Mouse (Mus musculus) neural tube, embryonic 11.5 days (tissue): ENCODE results near the gene Gm40460. TPM values are rescaled to one million over a fixed set of nuclear protein-coding genes. Genes with fewer than 3 reads are reported as not detected.
"Not testable (repeated sequence)": the region's sequence is repeated elsewhere in the genome, so short reads cannot be mapped to it uniquely, and the experiment has no call there.

Source experiments
- ATAC-seq: fragments of 200-750 bp; cut with Nextera tagmentation; 2 replicates; pipeline ENCODE4 v1.8.0; 2017; ENCODE audit warnings: moderate number of reproducible peaks, mild to moderate bottlenecking, moderate TSS enrichment, moderate library complexity; ENCODE audit not compliant: insufficient read depth, low FRiP score, low TSS enrichment
- DNase-seq: peaks from one replicate; pipeline ENCODE4 v3.0.0-alpha.2; 2015; ENCODE audit warnings: low spot score
- H3K27ac ChIP-seq: fragments of 300-500 bp; sonication (generic); 2 replicates; pipeline ENCODE4 v1.5.1; 2014; ENCODE audit warnings: low read depth, mild to moderate bottlenecking, low read length
- H3K27me3 ChIP-seq: fragments of 300-500 bp; sonication (generic); 2 replicates; pipeline ENCODE4 v1.6.1; 2014; ENCODE audit warnings: mild to moderate bottlenecking, low read length, mixed read lengths; ENCODE audit not compliant: control insufficient read depth, insufficient read depth
- H3K36me3 ChIP-seq: fragments of 300-500 bp; sonication (generic); 2 replicates; pipeline ENCODE4 v1.6.1; 2014; ENCODE audit warnings: mild to moderate bottlenecking, low read length, moderate library complexity, mixed read lengths; ENCODE audit not compliant: control insufficient read depth, insufficient read depth
- H3K4me1 ChIP-seq: fragments of 300-500 bp; sonication (generic); 2 replicates; pipeline ENCODE4 v1.6.1; 2014; ENCODE audit warnings: low read length, mixed read lengths; ENCODE audit not compliant: control insufficient read depth, insufficient read depth
- H3K4me2 ChIP-seq: fragments of 300-500 bp; sonication (generic); 2 replicates; pipeline ENCODE4 v1.6.1; 2014; ENCODE audit warnings: low read depth, mild to moderate bottlenecking, moderate library complexity
- H3K4me3 ChIP-seq: fragments of 300-500 bp; sonication (generic); 2 replicates; pipeline ENCODE4 v1.5.1; 2014; ENCODE audit warnings: low read depth, low read length
- H3K9ac ChIP-seq: fragments of 300-500 bp; sonication (generic); 2 replicates; pipeline ENCODE4 v1.6.1; 2014; ENCODE audit warnings: mild to moderate bottlenecking, low read length
- H3K9me3 ChIP-seq: fragments of 300-500 bp; sonication (generic); 2 replicates; pipeline ENCODE4 v1.6.1; 2016; ENCODE audit warnings: low read length; ENCODE audit not compliant: control insufficient read depth
- WGBS: fragments of 180-500 bp; shearing (Covaris S2); extraction: QIAGEN DNeasy Blood & Tissue Kit; methylation state at CpG from one replicate; pipeline ENCODE4 v1.1.7; 2014; 5-methylcytosine and 5-hydroxymethylcytosine counted together
- polyA plus RNA-seq: library from polyadenylated mRNA; unstranded; fragments of >200 nt; fragmentation: Nextera tagmentation; extraction: Ambion mirVana; gene quantifications from 2 replicates; pipeline ENCODE4 v1.2.1, GENCODE M21; 2014

Gene Gm40460
- polyA plus RNA-seq, 1 experiment from 2014 or later = not detected

- not testable (repeated sequence) for H3K9ac ChIP-seq, H3K27me3 ChIP-seq, ATAC-seq, H3K4me1 ChIP-seq, H3K4me3 ChIP-seq, H3K4me2 ChIP-seq, H3K9me3 ChIP-seq, H3K27ac ChIP-seq, H3K36me3 ChIP-seq, DNase-seq
- 75% methylated on average over 5 of the region's 5 CpGs for WGBS
These were observed 34.0 kb downstream of the Gm40460 start for GRCm38 (mm10) chr7:142206891-142207290.

DNA sequence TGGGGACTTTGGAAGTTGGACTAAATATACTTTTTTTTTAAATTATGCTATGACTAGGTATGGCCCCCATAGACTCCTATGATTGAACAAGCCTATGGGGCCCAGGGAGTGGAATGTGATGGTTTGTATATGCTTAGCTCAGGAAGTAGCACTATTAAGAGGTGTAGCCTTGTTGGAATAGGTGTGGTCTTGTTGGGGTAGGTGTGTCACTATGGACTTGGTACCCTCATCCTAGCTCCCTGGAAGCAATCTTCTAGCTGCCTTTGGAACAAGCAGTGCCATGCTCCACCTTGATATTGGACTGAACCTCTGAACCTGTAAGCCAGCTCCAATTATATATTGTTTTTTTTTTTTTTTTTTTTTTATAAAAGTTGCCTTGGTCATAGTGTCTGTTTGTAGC is 35.4 kb downstream of the Gm40460 start:
- no peak for DNase-seq
- Histone ChIP-seq H3K36me3 (no peaks in the 10 kb centered on the region), H3K4me1 (no peaks in the 10 kb centered on the region)

DNA sequence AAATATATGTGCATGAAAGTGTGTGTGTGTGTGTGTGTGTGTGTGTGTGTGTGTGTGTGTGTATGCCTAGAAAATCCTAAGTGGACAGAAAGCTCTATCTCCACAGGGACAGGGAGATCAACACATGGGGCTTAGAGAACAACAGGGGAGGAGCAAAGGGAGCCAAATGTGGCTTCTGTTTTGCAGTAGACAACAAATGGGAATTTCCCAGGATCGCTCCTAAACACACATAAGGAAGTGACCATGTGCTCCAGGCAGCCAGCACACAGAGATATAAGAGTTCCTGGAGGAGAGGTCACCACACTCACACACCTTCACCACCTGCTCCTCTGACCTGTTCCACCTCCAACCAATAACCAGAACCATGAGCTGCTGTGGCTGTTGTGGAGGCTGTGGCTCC is 39.8 kb downstream of the Gm40460 start, which contains the start of gene Krtap5-3:
TSS of gene Krtap5-3 (plus strand) at position 301 of the 400 bp plus-strand sequence.
- DNase-seq = no peak
- Histone ChIP-seq H3K4me3 (no peak within 1 kb of the TSS), H3K4me1 (no peaks in the 10 kb centered on the region), H3K9me3 (no peaks in the 10 kb centered on the region), H3K27ac (no peak within 1 kb of the TSS), H3K9ac (no peak within 1 kb of the TSS), H3K4me2 (no peak within 1 kb of the TSS), H3K36me3 (no peaks in the 10 kb centered on the region), H3K27me3 (no peaks in the 10 kb centered on the region)
- 47% methylated on average over 1 of the region's 1 CpGs for WGBS
- ATAC-seq = no peak

More for the DNA sequence above, 35.4 kb downstream of the Gm40460 start:
- no peak overlapping the region for H3K9ac ChIP-seq
- ATAC-seq = no peak
- H3K4me3 ChIP-seq = no peak overlapping the region
- H3K27me3 ChIP-seq = no peaks in the 10 kb centered on the region
- H3K4me2 ChIP-seq = no peak overlapping the region
- H3K9me3 ChIP-seq = no peaks in the 10 kb centered on the region
- H3K27ac ChIP-seq = no peak overlapping the region

GRCm38 (mm10) chr7:142198748-142199147 is 42.1 kb downstream of the Gm40460 start:
- 77% methylated on average over 2 of the region's 2 CpGs for WGBS
- H3K4me1 ChIP-seq = no peaks in the 10 kb centered on the region
- no peak for ATAC-seq
- DNase-seq = no peak
- no peak overlapping the region for H3K4me3 ChIP-seq
- H3K27ac ChIP-seq = no peak overlapping the region
- H3K9me3 ChIP-seq = no peaks in the 10 kb centered on the region
- H3K4me2 ChIP-seq = no peak overlapping the region
- no peaks in the 10 kb centered on the region for H3K27me3 ChIP-seq
- H3K36me3 ChIP-seq = no peaks in the 10 kb centered on the region
- H3K9ac ChIP-seq = no peak overlapping the region

Other genes with a start within 250 kb of the Gm40460 start
- 58.0 and 64.0 TPM in 2 replicates for gene Mob2, start 180.0 kb downstream of the Gm40460 start, polyA plus RNA-seq
- gene Dusp8, start 145.2 kb downstream of the Gm40460 start, polyA plus RNA-seq = 24.3 and 27.6 TPM in 2 replicates
- not detected in 2 replicates for gene Gm45618, start 120.3 kb downstream of the Gm40460 start, polyA plus RNA-seq
- gene Gm39115, start 105.0 kb downstream of the Gm40460 start, polyA plus RNA-seq = not detected in 2 replicates
- gene Gm45337, start 96.5 kb downstream of the Gm40460 start, polyA plus RNA-seq = not detected in 2 replicates
- not detected in 2 replicates for gene Gm29735, start 84.0 kb downstream of the Gm40460 start, polyA plus RNA-seq
- not detected in 2 replicates for gene Gm4553, start 75.3 kb downstream of the Gm40460 start, polyA plus RNA-seq
- not detected in 2 replicates for gene Krtap5-2, start 65.1 kb downstream of the Gm40460 start, polyA plus RNA-seq
- gene Gm10153, start 50.7 kb downstream of the Gm40460 start, polyA plus RNA-seq = not detected in 2 replicates
- gene Krtap5-3, start 39.7 kb downstream of the Gm40460 start, polyA plus RNA-seq = not detected in 2 replicates
- gene Gm7579, start 29.2 kb downstream of the Gm40460 start, polyA plus RNA-seq = not detected in 2 replicates
- gene Krtap5-5, start 11.1 kb downstream of the Gm40460 start, polyA plus RNA-seq = not detected in 2 replicates
- gene Gm2431, start 17.3 kb upstream of the Gm40460 start, polyA plus RNA-seq = not detected in 2 replicates
- gene Gm4559, start 33.3 kb upstream of the Gm40460 start, polyA plus RNA-seq = not detected in 2 replicates
- gene Krtap5-1, start 56.0 kb upstream of the Gm40460 start, polyA plus RNA-seq = not detected in 2 replicates
- not detected in 2 replicates for gene Krtap5-4, start 62.5 kb upstream of the Gm40460 start, polyA plus RNA-seq
- gene Ifitm10, start 132.7 kb upstream of the Gm40460 start, polyA plus RNA-seq = not detected in 2 replicates
- not detected in 2 replicates for gene Gm49369, start 141.6 kb upstream of the Gm40460 start, polyA plus RNA-seq
- gene Ctsd, start 147.0 kb upstream of the Gm40460 start, polyA plus RNA-seq = 176 and 189 TPM in 2 replicates
- gene Syt8, start 193.8 kb upstream of the Gm40460 start, polyA plus RNA-seq = not detected in 2 replicates
- gene Tnni2, start 200.7 kb upstream of the Gm40460 start, polyA plus RNA-seq = 2.1 and 3.5 TPM in 2 replicates
- 15.1 and 21.0 TPM in 2 replicates for gene Lsp1, start 219.7 kb upstream of the Gm40460 start, polyA plus RNA-seq